Mouse (Mus musculus): ENCODE measurements at regions not wholly inside any gene's neighbourhood (a gene's known extent, or its start where the extent isn't known, plus 50 kb on each side); places are given as distances from the start of the nearest gene placed in this dataset.
A peak's percentile ranks its signal among the peaks of the same experiment; 100 is the strongest.

GRCm38 (mm10) chr2:117399487-117399886, 56.7 kb upstream of the Rasgrp1 start:
- Histone ChIP-seq H3K27me3 (ENCODE audit: low read depth, poor library complexity, severe bottlenecking) (no peaks in the 10 kb centered on the region), H3K9me3 (replicated peaks) (no peaks in the 10 kb centered on the region), H3K36me3 (no peaks in the 10 kb centered on the region), H3K4me1 (no peaks in the 10 kb centered on the region), H3K4me3 (no peak overlapping the region), H3K27ac (replicated peaks) (no peak overlapping the region)
- DNase-seq (ENCODE audit: low spot score) = no peak
- WGBS = 79% methylated on average over 2 of the region's 2 CpGs

- DNase-seq (ENCODE audit: low spot score) = no peak
- Histone ChIP-seq H3K27ac (replicated peaks) (no peak overlapping the region), H3K36me3 (no peaks in the 10 kb centered on the region), H3K4me3 (no peak overlapping the region), H3K27me3 (ENCODE audit: low read depth, poor library complexity, severe bottlenecking) (no peaks in the 10 kb centered on the region), H3K4me1 (peaks cover 9% of the 10 kb centered on the region), H3K9me3 (replicated peaks) (no peaks in the 10 kb centered on the region)
- WGBS = 87% methylated on average over 4 of the region's 4 CpGs
Measured at GRCm38 (mm10) chr2:117403425-117404175, 60.8 kb upstream of the Rasgrp1 start.

GRCm38 (mm10) chr2:117405453-117405852, 62.7 kb upstream of the Rasgrp1 start:
- H3K9me3 ChIP-seq (replicated peaks) = no peaks in the 10 kb centered on the region
- peak overlapping the region; percentile 15; the same call in 1 of the 2 replicates for H3K27ac ChIP-seq (replicated peaks)
- H3K4me1 ChIP-seq = peaks cover 9% of the 10 kb centered on the region
- 55% methylated on average over 2 of the region's 2 CpGs for WGBS
- H3K36me3 ChIP-seq = no peaks in the 10 kb centered on the region
- peak; percentile 14 for DNase-seq (ENCODE audit: low spot score)
- no peak overlapping the region for H3K4me3 ChIP-seq
- no peaks in the 10 kb centered on the region for H3K27me3 ChIP-seq (ENCODE audit: low read depth, poor library complexity, severe bottlenecking)

- peaks cover 9% of the 10 kb centered on the region for H3K4me1 ChIP-seq
- H3K4me3 ChIP-seq = no peak overlapping the region
- no peaks in the 10 kb centered on the region for H3K27me3 ChIP-seq (ENCODE audit: low read depth, poor library complexity, severe bottlenecking)
- no peak for DNase-seq (ENCODE audit: low spot score)
- H3K27ac ChIP-seq (replicated peaks) = no peak overlapping the region
- whole genome bisulfite sequencing = 88% methylated on average over 5 of the region's 5 CpGs
- no peaks in the 10 kb centered on the region for H3K36me3 ChIP-seq
- H3K9me3 ChIP-seq (replicated peaks) = no peaks in the 10 kb centered on the region
Measured at GRCm38 (mm10) chr2:117408241-117408640, 65.4 kb upstream of the Rasgrp1 start.

- Histone ChIP-seq H3K36me3 (no peaks in the 10 kb centered on the region), H3K27ac (replicated peaks) (no peak overlapping the region), H3K4me1 (no peaks in the 10 kb centered on the region), H3K4me3 (no peak overlapping the region), H3K9me3 (replicated peaks) (no peaks in the 10 kb centered on the region), H3K27me3 (ENCODE audit: low read depth, poor library complexity, severe bottlenecking) (no peaks in the 10 kb centered on the region)
- DNase-seq (ENCODE audit: low spot score) = no peak
- WGBS = 50% methylated on average over 4 of the region's 4 CpGs
Measured at GRCm38 (mm10) chr2:117412045-117412606, 69.3 kb upstream of the Rasgrp1 start.

GRCm38 (mm10) chr2:117417229-117417970, 74.6 kb upstream of the Rasgrp1 start:
- 85% methylated on average over 8 of the region's 8 CpGs for WGBS
- H3K4me1 ChIP-seq = no peaks in the 10 kb centered on the region

GRCm38 (mm10) chr2:117418121-117418615, 75.4 kb upstream of the Rasgrp1 start:
- 94% methylated on average over 8 of the region's 8 CpGs for WGBS
- Histone ChIP-seq H3K9me3 (replicated peaks) (no peaks in the 10 kb centered on the region), H3K4me3 (no peak overlapping the region), H3K27me3 (ENCODE audit: low read depth, poor library complexity, severe bottlenecking) (no peaks in the 10 kb centered on the region), H3K36me3 (no peaks in the 10 kb centered on the region), H3K27ac (replicated peaks) (no peak overlapping the region), H3K4me1 (no peaks in the 10 kb centered on the region)
- DNase-seq (ENCODE audit: low spot score) = no peak

More at GRCm38 (mm10) chr2:117417229-117417970, 74.6 kb upstream of the Rasgrp1 start:
- no peak overlapping the region for H3K27ac ChIP-seq (replicated peaks)
- H3K4me3 ChIP-seq = no peak overlapping the region
- no peaks in the 10 kb centered on the region for H3K36me3 ChIP-seq
- no peak for DNase-seq (ENCODE audit: low spot score)
- no peaks in the 10 kb centered on the region for H3K9me3 ChIP-seq (replicated peaks)
- no peaks in the 10 kb centered on the region for H3K27me3 ChIP-seq (ENCODE audit: low read depth, poor library complexity, severe bottlenecking)

GRCm38 (mm10) chr2:117418711-117419110, 75.9 kb upstream of the Rasgrp1 start:
- Histone ChIP-seq H3K4me1 (no peaks in the 10 kb centered on the region), H3K27me3 (ENCODE audit: low read depth, poor library complexity, severe bottlenecking) (no peaks in the 10 kb centered on the region), H3K9me3 (replicated peaks) (no peaks in the 10 kb centered on the region), H3K36me3 (no peaks in the 10 kb centered on the region), H3K4me3 (no peak overlapping the region), H3K27ac (replicated peaks) (no peak overlapping the region)
- DNase-seq (ENCODE audit: low spot score) = no peak
- WGBS = 89% methylated on average over 3 of the region's 3 CpGs

GRCm38 (mm10) chr2:117421376-117421775, 78.6 kb upstream of the Rasgrp1 start:
- Histone ChIP-seq H3K4me3 (no peak overlapping the region), H3K4me1 (no peaks in the 10 kb centered on the region), H3K27ac (replicated peaks) (no peak overlapping the region), H3K27me3 (ENCODE audit: low read depth, poor library complexity, severe bottlenecking) (no peaks in the 10 kb centered on the region), H3K9me3 (replicated peaks) (no peaks in the 10 kb centered on the region), H3K36me3 (no peaks in the 10 kb centered on the region)
- WGBS = 79% methylated on average over 4 of the region's 4 CpGs
- DNase-seq (ENCODE audit: low spot score) = no peak

- Histone ChIP-seq H3K27me3 (ENCODE audit: low read depth, poor library complexity, severe bottlenecking) (no peaks in the 10 kb centered on the region), H3K36me3 (no peaks in the 10 kb centered on the region), H3K4me3 (no peak overlapping the region), H3K9me3 (replicated peaks) (no peaks in the 10 kb centered on the region), H3K4me1 (no peaks in the 10 kb centered on the region), H3K27ac (replicated peaks) (no peak overlapping the region)
- no peak for DNase-seq (ENCODE audit: low spot score)
- WGBS = 85% methylated on average over 4 of the region's 4 CpGs
Measured at GRCm38 (mm10) chr2:117422756-117423155, 80.0 kb upstream of the Rasgrp1 start.

GRCm38 (mm10) chr2:117429205-117429604, 86.4 kb upstream of the Rasgrp1 start:
- WGBS = 67% methylated on average over 9 of the region's 9 CpGs
- no peak overlapping the region for H3K27ac ChIP-seq (replicated peaks)
- no peaks in the 10 kb centered on the region for H3K27me3 ChIP-seq (ENCODE audit: low read depth, poor library complexity, severe bottlenecking)
- no peaks in the 10 kb centered on the region for H3K9me3 ChIP-seq (replicated peaks)
- H3K4me3 ChIP-seq = no peak overlapping the region
- no peak for DNase-seq (ENCODE audit: low spot score)
- H3K36me3 ChIP-seq = no peaks in the 10 kb centered on the region
- peaks cover 8% of the 10 kb centered on the region; the same call in 1 of the 2 replicates for H3K4me1 ChIP-seq

GRCm38 (mm10) chr2:117432010-117432409, 89.2 kb upstream of the Rasgrp1 start:
- no peak for DNase-seq (ENCODE audit: low spot score)
- 65% methylated on average over 6 of the region's 6 CpGs for WGBS
- no peaks in the 10 kb centered on the region for H3K36me3 ChIP-seq
- H3K4me1 ChIP-seq = peaks cover 8% of the 10 kb centered on the region; the same call in 1 of the 2 replicates
- no peaks in the 10 kb centered on the region for H3K9me3 ChIP-seq (replicated peaks)
- H3K27me3 ChIP-seq (ENCODE audit: low read depth, poor library complexity, severe bottlenecking) = no peaks in the 10 kb centered on the region
- H3K4me3 ChIP-seq = no peak overlapping the region
- no peak overlapping the region for H3K27ac ChIP-seq (replicated peaks)

GRCm38 (mm10) chr2:117432923-117433322, 90.1 kb upstream of the Rasgrp1 start:
- Histone ChIP-seq H3K9me3 (replicated peaks) (no peaks in the 10 kb centered on the region), H3K27me3 (ENCODE audit: low read depth, poor library complexity, severe bottlenecking) (no peaks in the 10 kb centered on the region), H3K4me1 (peaks cover 8% of the 10 kb centered on the region; the same call in 1 of the 2 replicates), H3K36me3 (no peaks in the 10 kb centered on the region), H3K27ac (replicated peaks) (no peak overlapping the region), H3K4me3 (no peak overlapping the region)
- DNase-seq (ENCODE audit: low spot score) = no peak
- 79% methylated on average over 2 of the region's 2 CpGs for WGBS

Measured in midbrain, embryonic 10.5 days (tissue).